Mouse (Mus musculus) stomach, embryonic 16.5 days (tissue): ENCODE measurements around the gene Gm6502. TPM values are rescaled to one million over a fixed set of nuclear protein-coding genes. Genes with fewer than 3 reads are reported as not detected.
"Not testable (repeated sequence)": the region's sequence is repeated elsewhere in the genome, so short reads cannot be mapped to it uniquely, and the experiment has no call there.

Experiments
- ATAC-seq: fragments of 200-750 bp; cut with Nextera tagmentation; 2 replicates; pipeline ENCODE4 v1.8.0; 2017; ENCODE audit warnings: moderate number of reproducible peaks, moderate TSS enrichment; ENCODE audit not compliant: insufficient read depth, low FRiP score
- H3K27ac ChIP-seq: fragments of 300-500 bp; sonication (generic); 2 replicates; pipeline ENCODE4 v1.5.1; 2014; ENCODE audit warnings: low read length
- H3K27me3 ChIP-seq: fragments of 300-500 bp; sonication (generic); 2 replicates; pipeline ENCODE4 v1.6.1; 2014; ENCODE audit warnings: low read length, control low read depth, mixed read lengths; ENCODE audit not compliant: control insufficient read depth, insufficient read depth
- H3K36me3 ChIP-seq: fragments of 300-500 bp; sonication (generic); 2 replicates; pipeline ENCODE4 v1.6.1; 2014; ENCODE audit warnings: low read length; ENCODE audit not compliant: control insufficient read depth, insufficient read depth
- H3K4me1 ChIP-seq: fragments of 300-500 bp; sonication (generic); 2 replicates; pipeline ENCODE4 v1.6.1; 2014; ENCODE audit warnings: low read length, control low read depth, mixed read lengths; ENCODE audit not compliant: control insufficient read depth, insufficient read depth
- H3K4me2 ChIP-seq: fragments of 300-500 bp; sonication (generic); 2 replicates; pipeline ENCODE4 v1.6.1; 2014; ENCODE audit warnings: low read depth, low read length, mixed read lengths
- H3K4me3 ChIP-seq: fragments of 300-500 bp; sonication (generic); replicated peaks from 2 replicates; pipeline ENCODE4 v1.5.1; 2014; ENCODE audit warnings: mild to moderate bottlenecking, low read length
- H3K9ac ChIP-seq: fragments of 300-500 bp; sonication (generic); 2 replicates; pipeline ENCODE4 v1.6.1; 2014; ENCODE audit warnings: low read length
- H3K9me3 ChIP-seq: fragments of 300-500 bp; sonication (generic); replicated peaks from 2 replicates; pipeline ENCODE4 v1.6.1; 2016; ENCODE audit warnings: low read length, control low read depth; ENCODE audit not compliant: control insufficient read depth
- WGBS: fragments of 180-500 bp; shearing (Covaris S2); extraction: QIAGEN DNeasy Blood & Tissue Kit; methylation state at CpG from one replicate; pipeline ENCODE4 v1.1.7; 2014; 5-methylcytosine and 5-hydroxymethylcytosine counted together
- polyA plus RNA-seq: library from polyadenylated mRNA; unstranded; fragments of >200 nt; fragmentation: Nextera tagmentation; extraction: Ambion mirVana; gene quantifications from 2 replicates; pipeline ENCODE4 v1.2.1, GENCODE M21; 2015

The Gm6502 gene
- not detected in 2 replicates for polyA plus RNA-seq

- H3K9ac ChIP-seq, H3K27ac ChIP-seq, H3K4me3 ChIP-seq, H3K36me3 ChIP-seq, H3K4me2 ChIP-seq, H3K4me1 ChIP-seq, H3K27me3 ChIP-seq, ATAC-seq, H3K9me3 ChIP-seq: not testable (repeated sequence)
- no CpG with 5 or more reads among the region's 2 CpGs for WGBS
Observed at GRCm38 (mm10) chr5:94314135-94314534, at the start of gene Gm6502. TSS of gene Gm6502 (plus strand) at chr5:94314435.

GRCm38 (mm10) chr5:94306696-94307095 is 7.5 kb upstream of the Gm6502 start, which contains the start of gene A430089I19Rik:
TSS of gene A430089I19Rik (minus strand) at chr5:94306796.
- H3K9ac ChIP-seq, ATAC-seq, H3K27me3 ChIP-seq, H3K27ac ChIP-seq, H3K4me3 ChIP-seq, H3K9me3 ChIP-seq, H3K4me2 ChIP-seq, H3K4me1 ChIP-seq, H3K36me3 ChIP-seq: not testable (repeated sequence)
- WGBS, result 80% methylated on average over 1 of the region's 1 CpGs

- H3K27ac ChIP-seq, H3K27me3 ChIP-seq, H3K4me2 ChIP-seq, H3K9me3 ChIP-seq, H3K4me3 ChIP-seq, ATAC-seq, H3K36me3 ChIP-seq, H3K4me1 ChIP-seq, H3K9ac ChIP-seq: not testable (repeated sequence)
- no CpG with 5 or more reads among the region's 2 CpGs for WGBS
Observed at GRCm38 (mm10) chr5:94339449-94339848, 25.2 kb downstream of the Gm6502 start, which contains the start of gene AA792892. TSS of gene AA792892 (plus strand) at chr5:94339749.

Other genes starting within 250 kb of the Gm6502 start
- gene BC061212, start 243.9 kb upstream of the Gm6502 start, polyA plus RNA-seq, result not detected in 2 replicates
- gene Gm6351, start 238.1 kb upstream of the Gm6502 start, polyA plus RNA-seq, result not detected in 2 replicates
- not detected in 2 replicates for gene Gm3106, start 96.4 kb upstream of the Gm6502 start, polyA plus RNA-seq
- not detected in 2 replicates for gene A430089I19Rik, start 7.6 kb upstream of the Gm6502 start, polyA plus RNA-seq
- gene AA792892, start 25.3 kb downstream of the Gm6502 start, polyA plus RNA-seq, result not detected in 2 replicates
- gene Gm7682, start 131.3 kb downstream of the Gm6502 start, polyA plus RNA-seq, result not detected in 2 replicates
- gene Gm3139, start 211.9 kb downstream of the Gm6502 start, polyA plus RNA-seq, result not detected in 2 replicates